Mouse (Mus musculus) cortical plate, adult 2 months (tissue): Measurements from ENCODE around the gene Gale. TPM values are rescaled to one million over a fixed set of nuclear protein-coding genes. Genes with fewer than 3 reads are reported as not detected.

Experiments used
- H3K27ac ChIP-seq: fragments of 200-500 bp; 2 replicates; pipeline ENCODE4 v1.5.1; 2012; ENCODE audit warnings: low read length, control low read depth, inconsistent platforms; ENCODE audit not compliant: insufficient read depth
- H3K4me1 ChIP-seq: fragments of 200-500 bp; 2 replicates; pipeline ENCODE4 v1.6.1; 2011; ENCODE audit warnings: low read length; ENCODE audit not compliant: control insufficient read depth, insufficient read depth
- H3K4me3 ChIP-seq: fragments of 200-500 bp; 2 replicates; pipeline ENCODE4 v1.5.1; 2011; ENCODE audit warnings: mild to moderate bottlenecking, low read length, control low read depth; ENCODE audit not compliant: insufficient read depth
- CTCF ChIP-seq: fragments of 200-500 bp; IDR thresholded peaks from 2 replicates; pipeline ENCODE4 v1.5.1; 2011; ENCODE audit warnings: mild to moderate bottlenecking, control low read depth, low read length; ENCODE audit not compliant: insufficient read depth; ENCODE audit errors: extremely low read depth
- POLR2A ChIP-seq: fragments of 200-500 bp; IDR thresholded peaks from 2 replicates; pipeline ENCODE4 v1.6.1; 2011; ENCODE audit warnings: mild to moderate bottlenecking, low read length, control low read depth; ENCODE audit not compliant: insufficient read depth; ENCODE audit errors: extremely low read depth
- polyA plus RNA-seq: library from polyadenylated mRNA; depleted of rRNA; stranded (reverse); fragments of >200 nt; gene quantifications from 2 replicates; pipeline ENCODE4 v1.2.3, GENCODE M21; 2012

The Gale gene
- polyA plus RNA-seq, 1 experiment = 35.9 TPM

GRCm38 (mm10) chr4:135951505-135951904 lies 12.0 kb upstream of the Gale start:
- no peak overlapping the region for H3K27ac ChIP-seq
- no peak for TF ChIP-seq CTCF
- TF ChIP-seq POLR2A = no peak
- H3K4me3 ChIP-seq = no peak overlapping the region
- peaks cover 3% of the 10 kb centered on the region for H3K4me1 ChIP-seq

GRCm38 (mm10) chr4:135953179-135953578 lies 10.3 kb upstream of the Gale start:
- Histone ChIP-seq H3K27ac (no peak overlapping the region), H3K4me1 (peaks cover 3% of the 10 kb centered on the region), H3K4me3 (no peak overlapping the region)
- no peak for TF ChIP-seq POLR2A
- no peak for TF ChIP-seq CTCF

GRCm38 (mm10) chr4:135954241-135954640 lies 9.3 kb upstream of the Gale start:
- Histone ChIP-seq H3K4me3 (no peak overlapping the region), H3K27ac (no peak overlapping the region), H3K4me1 (peaks cover 3% of the 10 kb centered on the region)
- TF ChIP-seq POLR2A (no peak), CTCF (peak; percentile 91)

- Histone ChIP-seq H3K4me1 (no peaks in the 10 kb centered on the region), H3K27ac (no peak overlapping the region), H3K4me3 (no peak overlapping the region)
- TF ChIP-seq POLR2A (no peak), CTCF (no peak)
These were observed 7.6 kb upstream of the Gale start for GRCm38 (mm10) chr4:135955886-135956285.

GRCm38 (mm10) chr4:135958354-135958753 lies 5.2 kb upstream of the Gale start:
- no peak overlapping the region for H3K4me3 ChIP-seq
- TF ChIP-seq POLR2A (no peak), CTCF (no peak)
- no peak overlapping the region for H3K27ac ChIP-seq
- no peaks in the 10 kb centered on the region for H3K4me1 ChIP-seq

GRCm38 (mm10) chr4:135960717-135961116 lies 2.8 kb upstream of the Gale start:
- Histone ChIP-seq H3K4me1 (no peaks in the 10 kb centered on the region), H3K4me3 (no peak overlapping the region), H3K27ac (no peak overlapping the region)
- TF ChIP-seq CTCF (peak; percentile 96), POLR2A (no peak)

GRCm38 (mm10) chr4:135961709-135962108 lies 1.8 kb upstream of the Gale start:
- no peak for TF ChIP-seq CTCF
- no peak for TF ChIP-seq POLR2A
- H3K4me1 ChIP-seq = no peaks in the 10 kb centered on the region

GRCm38 (mm10) chr4:135962198-135962597 lies 1.3 kb upstream of the Gale start:
- no peak overlapping the region for H3K27ac ChIP-seq

More at GRCm38 (mm10) chr4:135961709-135962108, 1.8 kb upstream of the Gale start:
- Histone ChIP-seq H3K27ac (no peak overlapping the region), H3K4me3 (no peak overlapping the region)

GRCm38 (mm10) chr4:135962946-135963345 lies 581 bp upstream of the Gale start:
- H3K4me3 ChIP-seq = peak overlapping the region; percentile 47
- no peaks in the 10 kb centered on the region for H3K4me1 ChIP-seq
- peak overlapping the region; percentile 78 for H3K27ac ChIP-seq
- TF ChIP-seq CTCF (no peak), POLR2A (no peak)

More at GRCm38 (mm10) chr4:135962198-135962597, 1.3 kb upstream of the Gale start:
- Histone ChIP-seq H3K4me1 (no peaks in the 10 kb centered on the region), H3K4me3 (no peak overlapping the region)
- no peak for TF ChIP-seq CTCF
- no peak for TF ChIP-seq POLR2A

- Histone ChIP-seq H3K4me3 (peak overlapping the region; percentile 47), H3K27ac (peak overlapping the region; percentile 39), H3K4me1 (no peaks in the 10 kb centered on the region)
- no peak for TF ChIP-seq POLR2A
- TF ChIP-seq CTCF = no peak
These were observed 899 bp downstream of the Gale start for GRCm38 (mm10) chr4:135964426-135964825.
